Mouse (Mus musculus) 416B (cell line): ENCODE measurements at regions not wholly inside any gene's neighbourhood (a gene's known extent, or its start where the extent isn't known, plus 50 kb on each side); places are given as distances from the start of the nearest gene placed in this dataset.

Source experiments
- DNase-seq: peaks from one replicate; pipeline ENCODE4 v3.0.0; 2011; ENCODE audit warnings: low read depth

- peak; percentile 26 for DNase-seq
Measured at GRCm38 (mm10) chrX:35683332-35683731, 205.3 kb upstream of the Dock11 start.
